Mouse (Mus musculus) liver, embryonic 11.5 days (tissue): ENCODE results near the gene Jund. TPM values are rescaled to one million over a fixed set of nuclear protein-coding genes. Genes with fewer than 3 reads are reported as not detected.
A peak's percentile ranks its signal among the peaks of the same experiment; 100 is the strongest.

Experiments used
- ATAC-seq: fragments of 200-750 bp; cut with Nextera tagmentation; replicated peaks from 2 replicates; pipeline ENCODE4 v1.8.0; 2017; ENCODE audit warnings: moderate number of reproducible peaks, mild to moderate bottlenecking, moderate TSS enrichment, moderate library complexity; ENCODE audit not compliant: low FRiP score
- DNase-seq: peaks from one replicate; pipeline ENCODE4 v3.0.0-alpha.2; 2017; ENCODE audit warnings: low spot score
- H3K27ac ChIP-seq: fragments of 300-500 bp; sonication (generic); 2 replicates; pipeline ENCODE4 v1.5.1; 2014; ENCODE audit warnings: mild to moderate bottlenecking, low read depth, low read length, control low read depth
- H3K27me3 ChIP-seq: fragments of 300-500 bp; sonication (generic); replicated peaks from 2 replicates; pipeline ENCODE4 v1.6.1; 2014; ENCODE audit warnings: low read length, mixed read lengths; ENCODE audit not compliant: control insufficient read depth, insufficient read depth
- H3K36me3 ChIP-seq: fragments of 300-500 bp; sonication (generic); 2 replicates; pipeline ENCODE4 v1.6.1; 2014; ENCODE audit warnings: mild to moderate bottlenecking, low read length, moderate library complexity, mixed read lengths; ENCODE audit not compliant: control insufficient read depth, insufficient read depth
- H3K4me1 ChIP-seq: fragments of 300-500 bp; sonication (generic); replicated peaks from 2 replicates; pipeline ENCODE4 v1.6.1; 2014; ENCODE audit warnings: low read length, mixed read lengths; ENCODE audit not compliant: control insufficient read depth, insufficient read depth
- H3K4me2 ChIP-seq: fragments of 300-500 bp; sonication (generic); 2 replicates; pipeline ENCODE4 v1.6.1; 2014; ENCODE audit warnings: mild to moderate bottlenecking, control low read depth, moderate library complexity
- H3K4me3 ChIP-seq: fragments of 300-500 bp; sonication (generic); 2 replicates; pipeline ENCODE4 v1.5.1; 2014; ENCODE audit warnings: low read depth, low read length, control low read depth
- H3K9ac ChIP-seq: fragments of 300-500 bp; sonication (generic); 2 replicates; pipeline ENCODE4 v1.6.1; 2014; ENCODE audit warnings: low read depth, low read length, control low read depth
- H3K9me3 ChIP-seq: fragments of 300-500 bp; sonication (generic); 2 replicates; pipeline ENCODE4 v1.6.1; 2016; ENCODE audit warnings: low read length, inconsistent platforms, mixed read lengths; ENCODE audit not compliant: control insufficient read depth
- WGBS: fragments of 180-500 bp; shearing (Covaris S2); extraction: QIAGEN DNeasy Blood & Tissue Kit; methylation state at CpG from one replicate; pipeline ENCODE4 v1.1.7; 2014; 5-methylcytosine and 5-hydroxymethylcytosine counted together
- polyA plus RNA-seq: library from polyadenylated mRNA; unstranded; fragments of >200 nt; fragmentation: Nextera tagmentation; extraction: Ambion mirVana; gene quantifications from 2 replicates; pipeline ENCODE4 v1.2.1, GENCODE M21; 2014

Jund gene
- polyA plus RNA-seq, 1 experiment from 2014 or later, result 47.2 TPM

GRCm38 (mm10) chr8:70708281-70708680 is 9.5 kb downstream of the Jund start:
- no peaks in the 10 kb centered on the region for H3K9me3 ChIP-seq
- WGBS, result 87% methylated on average over 14 of the region's 14 CpGs
- no peaks in the 10 kb centered on the region for H3K27me3 ChIP-seq
- no peak overlapping the region for H3K4me2 ChIP-seq
- no peaks in the 10 kb centered on the region for H3K4me1 ChIP-seq
- ATAC-seq (no peak), DNase-seq (no peak)
- no peak overlapping the region for H3K27ac ChIP-seq
- no peaks in the 10 kb centered on the region; the same call in 1 of the 2 replicates for H3K36me3 ChIP-seq
- no peak overlapping the region for H3K9ac ChIP-seq
- H3K4me3 ChIP-seq, result no peak overlapping the region

DNA sequence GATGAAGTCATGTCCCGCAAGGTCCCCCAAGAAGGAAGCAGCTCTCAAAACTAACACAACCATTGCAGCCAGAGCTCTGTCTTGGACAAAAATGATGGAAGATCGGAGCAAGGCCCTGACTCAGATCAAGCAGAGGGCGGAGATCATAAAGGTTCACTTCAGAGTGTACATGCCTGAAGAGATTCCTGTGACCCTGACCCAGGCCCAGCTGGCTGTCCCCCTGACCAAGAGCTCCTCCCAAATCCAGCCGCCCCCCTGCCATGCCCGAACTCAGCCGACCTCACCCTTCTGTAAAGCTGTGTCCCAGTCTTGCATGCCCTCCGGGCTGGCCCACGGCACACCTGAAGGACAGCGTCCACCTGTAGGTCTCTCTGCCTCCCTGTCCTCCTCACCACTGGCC is 11.0 kb downstream of the Jund start:
- no peaks in the 10 kb centered on the region for H3K4me1 ChIP-seq
- no peaks in the 10 kb centered on the region for H3K36me3 ChIP-seq
- no peak for ATAC-seq
- no peak for DNase-seq
- no peak overlapping the region for H3K4me3 ChIP-seq
- WGBS, result 88% methylated on average over 9 of the region's 9 CpGs
- H3K4me2 ChIP-seq, result no peak overlapping the region
- H3K9me3 ChIP-seq, result no peaks in the 10 kb centered on the region
- H3K27me3 ChIP-seq, result no peaks in the 10 kb centered on the region
- no peak overlapping the region for H3K27ac ChIP-seq
- no peak overlapping the region for H3K9ac ChIP-seq

DNA sequence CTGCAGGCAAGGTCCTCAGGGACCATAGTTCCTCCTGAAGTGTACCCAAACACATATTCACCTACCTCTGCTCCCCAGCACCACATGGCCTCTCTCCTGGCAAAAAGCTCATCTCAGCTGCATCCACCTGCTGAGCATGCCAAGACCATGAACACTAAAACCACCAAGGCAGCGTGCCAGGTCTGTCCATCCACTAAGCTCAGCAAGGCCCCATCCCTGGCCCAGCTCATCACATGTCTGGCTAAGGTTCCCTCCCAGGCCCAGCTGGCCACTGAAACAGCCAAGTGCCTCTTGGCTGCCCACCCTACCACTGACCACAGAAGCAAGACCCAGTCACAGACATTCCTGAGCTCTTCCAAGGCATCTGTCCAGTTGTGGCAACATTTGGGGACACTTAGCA is 11.5 kb downstream of the Jund start:
- 75% methylated on average over 1 of the region's 1 CpGs for WGBS
- Histone ChIP-seq H3K4me1 (no peaks in the 10 kb centered on the region), H3K27me3 (no peaks in the 10 kb centered on the region), H3K9me3 (no peaks in the 10 kb centered on the region), H3K4me3 (no peak overlapping the region), H3K9ac (no peak overlapping the region), H3K27ac (no peak overlapping the region), H3K4me2 (no peak overlapping the region), H3K36me3 (no peaks in the 10 kb centered on the region)
- no peak for DNase-seq
- ATAC-seq, result no peak

DNA sequence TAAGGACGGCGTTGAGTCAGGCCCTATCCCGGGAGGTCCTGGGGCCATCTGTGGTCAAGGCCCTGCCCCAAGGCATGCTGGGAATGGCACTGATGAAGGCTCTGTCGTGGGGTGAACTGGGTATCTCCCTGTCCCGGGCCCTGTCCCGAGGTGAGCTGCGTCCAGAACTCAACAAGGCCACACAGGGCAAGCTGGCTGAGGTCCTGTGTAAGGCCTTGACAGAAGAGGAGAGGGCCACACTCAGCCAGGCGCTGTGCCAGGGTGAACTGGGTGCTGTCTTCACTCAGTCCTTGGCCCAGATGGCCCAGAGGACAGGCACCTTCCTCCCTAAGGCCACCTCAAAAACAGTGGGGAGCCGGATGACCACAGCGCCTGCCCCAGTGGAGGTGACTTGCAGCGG is 12.3 kb downstream of the Jund start:
- 76% methylated on average over 11 of the region's 11 CpGs for WGBS

DNA sequence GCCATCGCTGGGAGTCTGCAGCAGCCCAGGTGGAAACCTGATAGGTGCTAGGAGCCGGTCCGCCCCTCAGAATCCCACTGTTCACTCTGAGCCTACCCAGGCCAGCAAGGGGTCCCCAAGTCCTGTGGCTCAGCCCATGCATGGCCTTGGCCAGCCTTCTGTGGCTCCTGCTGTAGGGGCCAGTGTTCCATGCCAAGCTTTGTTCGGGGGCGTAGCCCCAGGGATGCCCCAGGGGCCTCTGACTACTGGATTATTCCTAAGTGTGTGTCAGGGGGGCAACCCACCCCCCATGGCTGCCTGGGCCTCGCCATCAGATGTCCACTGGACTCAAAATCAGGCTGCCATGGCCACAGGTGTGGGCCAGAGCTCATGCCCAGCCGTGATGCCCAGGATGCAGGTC is 15.2 kb downstream of the Jund start:
- Histone ChIP-seq H3K27me3 (peaks cover 2% of the 10 kb centered on the region; the same call in 1 of the 2 replicates), H3K4me3 (no peak overlapping the region), H3K4me1 (no peaks in the 10 kb centered on the region; the same call in 1 of the 2 replicates), H3K9me3 (no peaks in the 10 kb centered on the region), H3K9ac (no peak overlapping the region), H3K27ac (no peak overlapping the region), H3K36me3 (no peaks in the 10 kb centered on the region), H3K4me2 (no peak overlapping the region)
- 80% methylated on average over 7 of the region's 7 CpGs for WGBS
- ATAC-seq (no peak), DNase-seq (no peak)

More for the DNA sequence above, 12.3 kb downstream of the Jund start:
- H3K4me3 ChIP-seq, result no peak overlapping the region
- ATAC-seq (no peak), DNase-seq (no peak)
- H3K4me2 ChIP-seq, result no peak overlapping the region
- H3K27me3 ChIP-seq, result no peaks in the 10 kb centered on the region
- H3K27ac ChIP-seq, result no peak overlapping the region
- no peak overlapping the region for H3K9ac ChIP-seq
- H3K36me3 ChIP-seq, result no peaks in the 10 kb centered on the region
- H3K9me3 ChIP-seq, result no peaks in the 10 kb centered on the region
- H3K4me1 ChIP-seq, result no peaks in the 10 kb centered on the region

GRCm38 (mm10) chr8:70715086-70715485 is 16.3 kb downstream of the Jund start:
- no peak for DNase-seq
- ATAC-seq, result no peak
- Histone ChIP-seq H3K4me1 (no peaks in the 10 kb centered on the region; the same call in 1 of the 2 replicates), H3K4me3 (no peak overlapping the region), H3K27ac (no peak overlapping the region), H3K4me2 (no peak overlapping the region), H3K36me3 (no peaks in the 10 kb centered on the region), H3K27me3 (peaks cover 2% of the 10 kb centered on the region; the same call in 1 of the 2 replicates), H3K9ac (no peak overlapping the region), H3K9me3 (no peaks in the 10 kb centered on the region)
- WGBS, result 60% methylated on average over 2 of the region's 2 CpGs

GRCm38 (mm10) chr8:70716521-70717400 is 18.0 kb downstream of the Jund start:
- ATAC-seq, result no peak

DNA sequence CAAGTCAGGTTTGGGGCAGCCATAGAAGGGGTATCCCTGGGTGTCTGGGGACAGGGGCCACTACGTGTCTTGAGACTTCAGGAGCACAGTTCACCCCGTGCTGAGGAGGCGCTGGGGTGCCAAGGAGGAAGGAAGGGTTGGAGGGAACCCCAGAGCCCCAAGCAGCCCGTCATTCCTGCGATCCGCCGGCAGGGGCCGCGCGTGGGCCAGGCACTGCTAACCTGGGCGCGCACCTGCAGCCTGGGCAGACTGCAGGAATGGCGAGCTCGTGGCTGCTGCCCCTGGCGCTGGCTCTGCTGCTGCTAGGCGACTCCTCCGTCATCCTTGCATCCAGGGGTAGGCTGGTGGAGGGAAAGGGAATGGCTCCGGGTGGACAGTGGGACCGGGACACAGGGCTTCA is 19.5 kb downstream of the Jund start, which contains the start of gene Gm3336:
Gm3336 (plus strand) TSS at position 247 of the 400 bp plus-strand sequence.
- Histone ChIP-seq H3K4me2 (peak within 1 kb of the TSS; percentile 19; the same call in 1 of the 2 replicates), H3K27ac (no peak within 1 kb of the TSS), H3K27me3 (peaks cover 2% of the 10 kb centered on the region; the same call in 1 of the 2 replicates), H3K4me3 (no peak within 1 kb of the TSS; the same call in 1 of the 2 replicates), H3K36me3 (no peaks in the 10 kb centered on the region), H3K9me3 (no peaks in the 10 kb centered on the region), H3K9ac (no peak within 1 kb of the TSS), H3K4me1 (no peaks in the 10 kb centered on the region; the same call in 1 of the 2 replicates)
- ATAC-seq, result peak; percentile 32; the same call in 1 of the 2 replicates
- 1% methylated on average over 19 of the region's 19 CpGs for WGBS
- peak; percentile 61 for DNase-seq

More at GRCm38 (mm10) chr8:70716521-70717400, 18.0 kb downstream of the Jund start:
- Histone ChIP-seq H3K4me3 (no peak overlapping the region), H3K9me3 (no peaks in the 10 kb centered on the region), H3K27me3 (peaks cover 2% of the 10 kb centered on the region; the same call in 1 of the 2 replicates), H3K9ac (no peak overlapping the region), H3K36me3 (no peaks in the 10 kb centered on the region), H3K27ac (no peak overlapping the region), H3K4me2 (no peak overlapping the region), H3K4me1 (no peaks in the 10 kb centered on the region; the same call in 1 of the 2 replicates)
- DNase-seq, result no peak
- WGBS, result 74% methylated on average over 40 of the region's 40 CpGs
